Mouse (Mus musculus) C2C12 (cell line): ENCODE results near the gene Dnajc6. TPM values are rescaled to one million over a fixed set of nuclear protein-coding genes. Genes with fewer than 3 reads are reported as not detected.

Experiments used
- H3K27me3 ChIP-seq: one replicate; pipeline ENCODE4 v1.6.1; 2011; ENCODE audit not compliant: control insufficient read depth, insufficient read depth, insufficient read length
- H3K36me3 ChIP-seq: one replicate; pipeline ENCODE4 v1.6.1; 2011; ENCODE audit not compliant: control insufficient read depth, insufficient read depth
- H3K4me3 ChIP-seq: one replicate; pipeline ENCODE4 v1.5.1; 2011; ENCODE audit warnings: mild to moderate bottlenecking, control low read depth; ENCODE audit not compliant: poor library complexity, insufficient read depth, severe bottlenecking
- H3K79me2 ChIP-seq: one replicate; pipeline ENCODE4 v1.6.1; 2011; ENCODE audit not compliant: control insufficient read depth, insufficient read depth
- H3K79me3 ChIP-seq: one replicate; pipeline ENCODE4 v1.6.1; 2011; ENCODE audit warnings: low read depth, control low read depth
- H3ac ChIP-seq: one replicate; pipeline ENCODE3; 2011; ENCODE audit warnings: low read depth; ENCODE audit not compliant: control insufficient read depth, insufficient read length
- CEBPB ChIP-seq: IDR thresholded peaks from one replicate; pipeline ENCODE4 v1.6.1; 2011; ENCODE audit warnings: low read depth, mild to moderate bottlenecking, control low read depth, moderate library complexity
- CTCF ChIP-seq: IDR thresholded peaks from one replicate; pipeline ENCODE4 v1.5.1; 2011; ENCODE audit not compliant: control insufficient read depth, insufficient read depth, insufficient read length
- FOSL1 ChIP-seq: IDR thresholded peaks from one replicate; pipeline ENCODE4 v1.8.0; 2011; ENCODE audit warnings: mild to moderate bottlenecking, low read length; ENCODE audit not compliant: poor library complexity, insufficient read depth, severe bottlenecking
- MAX ChIP-seq: IDR thresholded peaks from one replicate; pipeline ENCODE4 v1.6.1; 2011; ENCODE audit warnings: mild to moderate bottlenecking, control low read depth
- MYOD1 ChIP-seq: IDR thresholded peaks from one replicate; pipeline ENCODE4 v1.6.1; 2011; ENCODE audit warnings: low read depth; ENCODE audit not compliant: control insufficient read depth, insufficient read length
- MYOG ChIP-seq: IDR thresholded peaks from one replicate; pipeline ENCODE4 v1.6.1; 2011; ENCODE audit not compliant: control insufficient read depth, insufficient read length; ENCODE audit errors: extremely low read depth
- USF1 ChIP-seq: IDR thresholded peaks from one replicate; pipeline ENCODE4 v1.6.1; 2011; ENCODE audit warnings: low read depth, mild to moderate bottlenecking, control low read depth, moderate library complexity
- polyA plus RNA-seq: library from polyadenylated mRNA; unstranded; fragments of >200 nt; fragmentation: generic; extraction: Trizol; gene quantifications from one replicate; pipeline ENCODE4 v1.2.1, GENCODE M21; 2012; ENCODE audit warnings: missing spikeins

Dnajc6 gene
- polyA plus RNA-seq, 1 experiment: not detected

GRCm38 (mm10) chr4:101507571-101508422 is 11.3 kb downstream of the Dnajc6 start:
- TF ChIP-seq FOSL1: no peak
- TF ChIP-seq MAX: no peak
- TF ChIP-seq MYOD1: no peak
- TF ChIP-seq USF1: no peak
- no peak for TF ChIP-seq MYOG
- TF ChIP-seq CTCF: no peak
- no peak for TF ChIP-seq CEBPB
- no peaks in the 10 kb centered on the region for H3K79me2 ChIP-seq
- no peak overlapping the region for H3K4me3 ChIP-seq
- no peaks in the 10 kb centered on the region for H3K79me3 ChIP-seq
- H3ac ChIP-seq: no peak overlapping the region
- H3K27me3 ChIP-seq: no peaks in the 10 kb centered on the region
- H3K36me3 ChIP-seq: no peaks in the 10 kb centered on the region

GRCm38 (mm10) chr4:101508431-101508830 is 12.0 kb downstream of the Dnajc6 start:
- no peaks in the 10 kb centered on the region for H3K79me3 ChIP-seq
- no peaks in the 10 kb centered on the region for H3K36me3 ChIP-seq
- H3ac ChIP-seq: no peak overlapping the region
- no peaks in the 10 kb centered on the region for H3K79me2 ChIP-seq
- no peaks in the 10 kb centered on the region for H3K27me3 ChIP-seq
- TF ChIP-seq USF1 (no peak), FOSL1 (no peak), MAX (no peak), CEBPB (no peak), MYOG (no peak), MYOD1 (no peak), CTCF (no peak)
- no peak overlapping the region for H3K4me3 ChIP-seq

GRCm38 (mm10) chr4:101508851-101509577 is 12.6 kb downstream of the Dnajc6 start:
- H3K4me3 ChIP-seq: no peak overlapping the region
- TF ChIP-seq CTCF (no peak), MYOG (no peak), MYOD1 (no peak), MAX (no peak), FOSL1 (no peak), USF1 (no peak), CEBPB (no peak)
- H3ac ChIP-seq: no peak overlapping the region
- H3K79me2 ChIP-seq: no peaks in the 10 kb centered on the region
- no peaks in the 10 kb centered on the region for H3K36me3 ChIP-seq
- H3K27me3 ChIP-seq: no peaks in the 10 kb centered on the region
- no peaks in the 10 kb centered on the region for H3K79me3 ChIP-seq

GRCm38 (mm10) chr4:101510111-101510903 is 13.9 kb downstream of the Dnajc6 start:
- Histone ChIP-seq H3K79me2 (no peaks in the 10 kb centered on the region), H3K4me3 (no peak overlapping the region), H3K36me3 (no peaks in the 10 kb centered on the region), H3ac (no peak overlapping the region), H3K79me3 (no peaks in the 10 kb centered on the region), H3K27me3 (no peaks in the 10 kb centered on the region)
- TF ChIP-seq USF1: no peak
- TF ChIP-seq MYOG: no peak
- no peak for TF ChIP-seq MYOD1
- no peak for TF ChIP-seq CTCF
- TF ChIP-seq MAX: no peak
- TF ChIP-seq CEBPB: no peak
- TF ChIP-seq FOSL1: no peak

GRCm38 (mm10) chr4:101510904-101511210 is 14.4 kb downstream of the Dnajc6 start:
- TF ChIP-seq MAX (no peak), CEBPB (no peak), FOSL1 (no peak), MYOG (no peak), MYOD1 (no peak), USF1 (no peak)
- no peaks in the 10 kb centered on the region for H3K79me3 ChIP-seq
- no peaks in the 10 kb centered on the region for H3K27me3 ChIP-seq
- H3K36me3 ChIP-seq: no peaks in the 10 kb centered on the region
- no peak overlapping the region for H3K4me3 ChIP-seq
- no peaks in the 10 kb centered on the region for H3K79me2 ChIP-seq
- no peak overlapping the region for H3ac ChIP-seq
